Mouse (Mus musculus) monocyte, adult 5-6 weeks (primary cell): ENCODE results near the gene Fzd7. TPM values are rescaled to one million over a fixed set of nuclear protein-coding genes. Genes with fewer than 3 reads are reported as not detected.

Source experiments
- ATAC-seq: fragments of 153-309, 156-312 bp; replicated peaks from 2 replicates; pipeline ENCODE4 v1.8.0; 2017; ENCODE audit warnings: mild to moderate bottlenecking; ENCODE audit not compliant: low TSS enrichment, insufficient number of reproducible peaks, severe bottlenecking, poor library complexity, low FRiP score
- total RNA-seq: library from RNA; stranded (forward); fragments of 200-1000, 200-491, 200-594 nt; gene quantifications from 3 replicates; pipeline ENCODE4 v1.2.3, GENCODE M21; 2017

Fzd7 gene
- total RNA-seq, 1 experiment from 2014 or later: 13.2 TPM

DNA sequence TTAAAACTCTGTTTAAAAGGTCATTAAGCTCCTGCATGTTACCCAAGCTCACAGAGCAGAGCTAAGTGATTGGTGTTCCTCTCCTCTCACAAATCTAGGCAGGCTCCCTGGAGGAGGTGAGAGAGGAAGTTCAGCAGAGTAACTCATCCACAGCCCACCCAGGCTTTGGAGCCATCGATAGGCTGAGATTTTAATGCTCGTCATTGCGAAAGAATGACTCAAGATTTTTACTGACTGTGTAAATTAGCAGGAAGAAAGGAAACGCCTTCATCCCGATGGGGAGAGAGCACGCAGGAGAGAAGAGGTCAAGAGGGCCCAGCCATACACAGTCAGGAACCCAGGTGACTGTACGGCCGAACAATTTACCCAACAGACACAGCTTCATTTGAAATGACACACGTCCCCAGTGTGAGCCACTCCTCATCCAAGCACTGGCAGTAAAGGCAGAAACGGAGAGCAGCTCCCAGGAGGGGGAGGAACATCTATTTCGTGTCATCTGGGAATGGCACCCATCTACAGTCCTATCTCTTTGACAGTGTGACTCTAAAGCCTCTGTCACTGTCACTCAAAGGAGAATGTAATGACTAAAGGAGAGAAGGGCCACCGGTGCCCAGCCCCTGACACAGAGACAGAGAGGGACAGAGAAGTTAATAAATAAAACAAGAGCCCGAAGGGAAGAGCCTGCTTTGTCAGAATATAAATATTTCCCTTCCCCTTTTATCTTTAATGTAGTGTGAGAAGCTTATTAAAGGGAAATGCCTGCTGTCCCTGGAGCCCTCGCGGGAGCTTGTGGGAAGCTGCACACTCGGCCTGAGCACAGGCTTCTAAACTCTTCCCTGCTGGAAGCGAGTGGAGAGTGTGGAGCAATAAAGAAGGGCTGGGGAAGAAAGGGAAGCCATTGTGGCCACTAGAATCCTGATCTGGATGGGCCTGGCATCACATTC is 17.3 kb upstream of the Fzd7 start:
- ATAC-seq: no peak

DNA sequence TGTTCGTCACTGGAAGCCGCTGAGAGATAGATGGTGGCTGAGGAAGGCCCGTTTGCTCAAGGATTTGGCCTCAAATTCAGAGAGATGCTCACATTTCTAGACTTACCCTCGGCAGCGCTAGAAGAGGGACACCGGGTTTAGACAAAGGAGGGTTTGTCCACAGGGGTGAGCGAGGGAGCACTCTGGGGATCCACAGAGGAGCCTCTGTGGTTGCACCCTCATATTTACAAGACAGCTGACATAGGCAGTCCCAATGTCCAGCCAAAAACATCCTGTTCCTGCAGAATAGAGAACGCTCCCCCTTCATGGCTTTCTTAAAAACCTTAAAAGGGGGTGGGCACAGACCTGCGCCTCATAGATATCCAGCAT is 16.6 kb upstream of the Fzd7 start:
- no peak for ATAC-seq

DNA sequence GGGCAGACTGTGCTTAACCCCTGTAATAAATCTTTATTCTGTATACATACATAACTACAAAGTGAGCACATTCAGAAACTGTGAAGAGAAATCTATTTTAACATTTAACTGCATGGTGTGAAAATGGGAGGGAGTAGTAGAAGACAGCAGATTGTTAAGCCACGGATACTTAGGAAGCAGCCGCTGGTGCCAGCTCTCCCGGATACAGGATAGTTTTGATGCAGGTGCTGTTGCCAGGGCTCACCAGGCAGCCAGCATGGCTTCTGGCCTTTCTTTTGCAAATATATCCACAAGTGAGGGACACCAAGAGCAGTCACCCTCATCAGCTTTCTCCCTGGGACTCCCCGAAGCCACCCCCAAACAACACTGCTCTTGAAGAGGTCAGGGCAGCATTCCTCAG is 13.1 kb upstream of the Fzd7 start:
- ATAC-seq: no peak

DNA sequence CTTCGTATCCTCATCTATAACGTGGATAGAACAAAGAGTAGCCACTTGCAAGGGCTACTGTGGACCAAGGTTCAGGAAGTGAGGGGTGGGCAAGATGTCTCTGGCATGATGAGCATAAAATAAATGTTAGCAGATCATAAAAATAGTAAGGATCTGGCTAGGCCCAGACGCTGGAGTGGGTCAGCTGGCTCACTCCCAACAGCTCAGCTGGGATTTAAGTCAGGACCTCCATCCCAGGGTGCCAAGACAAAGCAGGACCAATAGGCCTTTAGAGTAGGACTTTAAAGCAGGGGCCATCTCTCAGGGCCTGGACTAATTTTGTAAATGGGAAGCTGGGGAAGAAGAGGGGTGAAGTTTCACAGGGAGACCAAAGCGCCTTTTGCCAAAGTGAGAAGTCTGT is 11.5 kb upstream of the Fzd7 start:
- ATAC-seq: no peak

DNA sequence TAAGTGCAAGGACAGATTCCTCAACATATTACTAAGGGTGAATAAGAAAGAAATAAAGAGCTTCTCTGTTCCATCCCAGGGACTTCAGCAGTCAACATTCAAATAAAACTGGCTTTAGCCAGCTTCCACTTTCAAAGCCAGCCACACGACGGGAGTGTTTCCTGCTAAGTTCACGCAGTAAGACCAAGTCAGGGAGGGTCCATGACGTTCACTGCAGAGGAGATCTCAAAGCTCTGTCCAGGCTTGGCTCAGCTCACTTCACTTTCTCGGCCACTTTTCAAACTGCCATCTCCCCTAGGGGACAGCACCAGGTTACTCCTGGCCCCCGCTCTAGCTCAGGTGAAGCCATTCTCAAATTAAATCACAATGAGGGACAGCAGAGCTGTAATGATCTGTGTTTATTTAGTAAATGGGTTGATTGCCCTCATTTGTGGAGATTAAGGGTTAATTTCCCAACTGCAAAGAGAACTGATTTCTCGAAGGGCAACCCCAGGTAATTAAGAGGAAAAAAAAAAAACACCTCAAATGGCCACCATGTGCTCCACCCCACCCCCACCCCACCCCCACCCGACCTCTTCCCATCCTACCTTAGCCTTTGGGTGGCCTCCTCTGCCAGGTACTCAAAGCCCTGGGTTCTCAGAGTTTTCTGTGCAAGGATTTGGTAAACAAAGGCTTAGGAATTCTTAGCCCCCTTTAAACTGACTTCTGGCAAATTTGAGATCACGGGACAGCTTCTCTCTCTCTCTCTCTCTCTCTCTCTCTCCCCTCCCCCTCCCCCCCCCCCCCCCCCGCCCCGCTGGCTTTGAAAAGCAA is 9.7 kb upstream of the Fzd7 start:
- no peak for ATAC-seq

DNA sequence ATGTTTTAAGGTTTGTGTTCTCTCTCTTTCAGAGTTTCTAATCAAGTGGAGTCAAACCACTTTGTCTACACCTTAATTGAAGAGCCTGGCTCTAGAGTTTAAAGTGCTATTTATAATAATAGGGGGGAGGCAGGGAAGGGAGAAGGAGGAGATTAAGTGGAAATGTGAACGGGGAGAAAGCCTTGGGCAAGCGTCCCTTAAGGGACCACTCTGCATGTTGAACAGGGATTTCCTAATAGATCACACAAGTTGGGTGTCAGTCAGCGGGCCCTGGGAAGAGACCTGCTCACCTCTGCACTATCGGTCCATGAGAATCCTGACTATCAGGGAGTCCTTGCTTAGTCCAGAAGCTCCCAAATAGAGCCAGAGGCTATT is 9.1 kb upstream of the Fzd7 start:
- ATAC-seq: no peak

DNA sequence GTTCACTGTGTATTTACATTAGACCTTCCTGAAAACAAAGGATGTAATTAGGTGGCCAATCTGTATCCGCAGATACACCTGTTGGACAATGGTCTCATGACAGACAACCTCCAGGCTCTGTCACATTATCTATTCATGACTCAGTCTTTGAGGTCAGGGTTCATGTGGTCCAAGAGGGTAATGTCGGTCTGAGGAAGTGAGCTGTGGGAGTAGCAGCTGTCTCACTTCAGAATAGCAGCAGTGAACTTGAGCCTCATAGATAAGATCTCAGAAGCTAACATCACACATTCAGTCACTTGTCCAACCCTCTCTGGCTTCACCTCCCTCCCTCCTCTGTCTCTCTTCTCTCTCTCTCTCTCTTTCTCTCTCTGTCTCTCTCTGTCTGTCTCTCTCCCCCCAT is 6.6 kb upstream of the Fzd7 start:
- peak; percentile 49 for ATAC-seq

DNA sequence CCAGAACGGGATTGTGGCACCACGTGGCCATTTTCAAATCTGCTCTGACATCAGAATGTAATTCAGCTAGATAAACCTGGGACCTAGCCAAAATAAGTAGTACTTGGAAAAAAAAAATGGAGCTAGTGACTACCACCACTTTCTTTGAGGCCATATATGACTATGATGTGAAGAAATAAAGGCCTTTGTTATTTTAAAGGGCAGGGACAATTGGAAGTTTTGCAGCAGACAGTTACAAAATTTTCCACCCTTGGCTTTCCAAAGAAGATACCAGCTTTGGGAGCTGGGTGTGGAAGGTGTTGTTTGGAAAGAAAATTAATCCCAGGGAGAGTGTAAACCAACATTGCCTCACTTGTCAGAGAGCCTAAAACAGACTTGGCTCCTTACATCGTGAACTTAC is 3.3 kb upstream of the Fzd7 start:
- no peak for ATAC-seq

DNA sequence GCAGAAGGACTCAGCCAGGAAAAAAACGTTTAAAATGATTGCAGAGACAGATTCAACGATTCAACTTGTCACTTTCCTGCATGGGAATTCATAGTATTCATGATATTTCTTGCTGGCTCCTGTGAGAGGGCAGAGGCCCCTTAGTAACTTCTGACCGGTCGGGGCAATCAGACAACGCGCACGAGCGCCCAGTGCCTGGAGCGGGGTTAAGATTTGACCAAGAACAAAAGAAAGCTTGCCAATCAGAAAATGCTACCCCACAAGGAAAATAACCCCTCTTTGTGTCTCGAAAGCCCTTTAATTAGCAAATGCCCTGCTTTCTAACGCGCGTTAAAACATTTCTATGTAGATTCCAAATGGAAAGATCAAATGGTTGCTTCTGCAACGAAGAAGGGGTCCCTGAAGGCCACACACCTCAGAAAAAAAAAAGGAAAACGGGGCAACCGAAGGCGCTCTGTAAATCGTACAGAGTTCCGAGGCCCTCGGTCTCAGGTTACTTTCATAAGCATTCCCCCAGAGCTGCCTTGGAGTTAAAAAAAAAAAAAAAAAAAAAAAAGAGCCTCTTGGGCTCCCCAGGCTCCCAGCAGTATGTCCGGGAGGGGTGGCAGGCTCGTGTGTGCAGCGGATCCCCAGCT is 1.3 kb upstream of the Fzd7 start:
- ATAC-seq: no peak

DNA sequence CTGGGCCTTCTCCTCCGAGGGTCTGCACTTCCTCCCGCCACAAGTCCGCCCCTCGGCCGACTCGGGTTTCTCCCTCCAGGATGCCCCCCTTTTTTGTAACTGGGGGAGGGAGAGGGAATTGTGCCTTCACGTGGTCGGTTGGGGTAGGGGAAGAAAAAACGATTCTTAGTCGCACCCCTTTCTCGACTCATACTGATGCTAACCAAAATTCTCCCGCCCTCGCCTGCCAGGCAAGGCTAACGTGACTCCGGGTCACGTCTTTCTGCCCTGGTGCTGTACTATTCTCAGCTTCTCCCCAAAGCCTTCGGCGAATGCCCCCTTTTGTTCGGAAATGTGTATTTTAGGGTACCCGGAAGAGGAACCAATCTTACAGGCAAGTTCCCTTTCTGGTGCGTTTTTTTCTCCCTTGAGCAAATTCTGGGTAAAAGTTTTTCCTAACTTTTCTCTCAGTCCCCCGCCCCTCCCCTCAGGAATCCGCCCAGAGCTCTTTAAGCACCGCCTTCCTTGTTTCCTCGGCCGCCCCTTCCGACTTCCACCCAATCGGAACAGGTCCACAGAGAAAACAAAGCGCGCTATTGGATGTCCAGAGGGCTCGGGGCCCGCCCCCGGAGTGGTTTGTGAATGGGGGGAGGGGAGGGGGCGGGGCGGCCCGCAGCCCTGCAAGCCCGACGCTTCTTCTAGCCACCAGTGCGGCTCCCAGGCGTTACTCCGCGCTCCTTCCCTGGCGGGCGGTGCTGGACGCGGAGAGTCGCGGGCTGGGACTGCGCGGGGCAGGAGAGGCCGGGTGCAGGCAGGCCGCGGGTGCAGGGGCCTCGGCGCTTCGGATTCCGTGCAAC is 550 bp upstream of the Fzd7 start:
- peak; percentile 89 for ATAC-seq

DNA sequence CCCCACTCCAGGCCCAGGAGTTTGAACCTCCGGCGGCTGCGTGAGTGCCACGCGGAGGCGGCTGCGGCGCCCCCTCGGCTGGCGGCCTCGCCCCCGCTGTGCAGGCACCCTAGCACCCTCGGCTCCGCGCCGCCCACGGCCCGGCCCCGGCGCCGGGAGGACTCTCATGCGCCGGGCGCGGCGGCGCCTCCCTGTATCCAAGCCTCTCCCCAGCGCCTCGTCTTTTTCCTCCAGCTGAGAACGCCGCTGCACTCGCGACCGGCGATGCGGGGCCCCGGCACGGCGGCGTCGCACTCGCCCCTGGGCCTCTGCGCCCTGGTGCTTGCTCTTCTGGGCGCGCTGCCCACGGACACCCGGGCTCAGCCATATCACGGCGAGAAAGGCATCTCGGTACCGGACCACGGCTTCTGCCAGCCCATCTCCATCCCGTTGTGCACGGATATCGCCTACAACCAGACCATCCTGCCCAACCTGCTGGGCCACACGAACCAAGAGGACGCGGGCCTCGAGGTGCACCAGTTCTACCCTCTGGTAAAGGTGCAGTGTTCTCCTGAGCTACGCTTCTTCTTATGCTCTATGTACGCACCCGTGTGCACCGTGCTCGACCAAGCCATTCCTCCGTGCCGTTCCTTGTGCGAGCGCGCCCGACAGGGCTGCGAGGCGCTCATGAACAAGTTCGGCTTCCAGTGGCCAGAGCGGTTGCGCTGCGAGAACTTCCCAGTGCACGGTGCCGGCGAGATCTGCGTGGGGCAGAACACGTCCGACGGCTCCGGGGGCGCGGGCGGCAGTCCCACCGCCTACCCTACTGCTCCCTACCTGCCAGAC is 684 bp downstream of the Fzd7 start:
- no peak for ATAC-seq

DNA sequence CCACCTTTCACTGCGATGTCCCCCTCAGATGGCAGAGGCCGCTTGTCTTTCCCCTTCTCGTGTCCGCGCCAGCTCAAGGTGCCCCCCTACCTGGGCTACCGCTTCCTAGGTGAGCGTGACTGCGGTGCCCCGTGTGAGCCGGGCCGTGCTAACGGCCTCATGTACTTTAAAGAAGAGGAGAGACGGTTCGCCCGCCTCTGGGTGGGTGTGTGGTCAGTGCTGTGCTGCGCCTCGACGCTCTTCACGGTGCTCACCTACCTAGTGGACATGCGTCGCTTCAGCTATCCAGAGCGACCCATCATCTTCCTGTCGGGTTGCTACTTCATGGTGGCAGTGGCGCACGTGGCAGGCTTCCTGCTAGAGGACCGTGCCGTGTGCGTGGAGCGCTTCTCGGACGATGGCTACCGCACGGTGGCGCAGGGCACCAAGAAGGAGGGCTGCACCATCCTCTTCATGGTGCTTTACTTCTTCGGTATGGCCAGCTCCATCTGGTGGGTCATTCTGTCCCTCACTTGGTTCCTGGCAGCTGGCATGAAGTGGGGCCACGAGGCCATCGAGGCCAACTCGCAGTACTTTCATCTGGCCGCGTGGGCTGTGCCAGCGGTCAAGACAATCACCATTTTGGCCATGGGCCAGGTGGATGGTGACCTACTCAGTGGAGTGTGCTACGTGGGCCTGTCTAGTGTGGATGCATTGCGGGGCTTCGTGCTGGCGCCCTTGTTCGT is 1.5 kb downstream of the Fzd7 start:
- no peak for ATAC-seq

DNA sequence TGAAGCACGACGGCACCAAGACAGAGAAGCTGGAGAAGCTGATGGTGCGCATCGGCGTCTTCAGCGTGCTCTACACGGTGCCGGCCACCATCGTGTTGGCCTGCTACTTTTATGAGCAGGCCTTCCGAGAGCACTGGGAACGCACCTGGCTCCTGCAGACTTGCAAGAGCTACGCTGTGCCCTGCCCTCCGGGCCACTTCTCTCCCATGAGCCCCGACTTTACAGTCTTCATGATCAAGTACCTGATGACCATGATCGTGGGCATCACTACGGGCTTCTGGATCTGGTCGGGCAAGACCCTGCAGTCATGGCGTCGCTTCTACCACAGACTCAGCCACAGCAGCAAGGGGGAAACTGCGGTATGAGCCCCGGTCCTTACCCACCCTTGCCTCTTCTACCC is 2.1 kb downstream of the Fzd7 start:
- no peak for ATAC-seq

DNA sequence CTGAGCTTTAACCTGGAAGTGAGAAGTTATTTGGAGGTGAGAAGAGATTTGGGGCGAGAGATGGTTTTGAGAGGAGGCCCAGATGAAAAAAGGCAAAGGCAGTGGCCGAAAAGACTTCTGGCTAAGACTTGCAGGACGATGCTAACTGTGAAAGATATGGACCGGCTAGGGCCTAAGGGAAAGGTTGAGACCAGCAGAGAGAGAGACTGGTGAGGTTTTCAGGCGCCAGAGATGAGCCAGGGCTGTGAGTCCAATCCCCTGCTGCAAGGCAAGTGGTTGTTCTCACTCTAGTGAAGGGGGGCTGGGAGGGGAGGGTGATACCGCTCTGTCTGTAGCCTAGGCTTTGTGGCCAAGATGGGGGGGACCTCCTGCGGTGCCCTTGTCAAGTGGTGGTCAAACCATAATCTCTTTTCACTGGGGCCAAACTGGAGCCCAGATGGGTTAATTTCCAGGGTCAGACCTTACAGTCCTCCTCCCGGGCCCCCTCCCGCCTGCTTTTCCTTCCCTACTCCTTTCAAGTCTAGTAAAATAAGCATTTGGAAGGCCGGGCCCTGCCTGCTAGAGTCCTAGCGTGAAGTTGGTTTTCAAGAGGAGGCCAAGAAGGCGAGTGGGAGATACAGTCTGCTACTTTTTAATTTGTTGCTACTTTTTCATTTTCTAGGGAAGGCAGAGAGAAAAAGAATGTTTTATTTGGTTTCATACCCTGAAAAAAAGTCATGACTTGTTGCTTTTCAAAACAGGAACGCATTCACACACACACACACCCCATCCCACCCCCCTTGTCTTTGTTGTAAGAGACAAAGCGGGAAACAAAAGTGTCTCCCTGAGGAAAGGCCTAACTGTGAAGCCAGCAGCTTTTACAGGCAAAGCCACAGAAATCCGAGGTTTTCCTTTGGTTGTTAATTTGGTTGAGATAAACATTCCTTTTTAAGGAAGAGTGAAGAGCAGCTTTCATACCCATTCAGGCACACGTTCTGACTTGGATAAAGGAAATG is 2.9 kb downstream of the Fzd7 start:
- no peak for ATAC-seq

DNA sequence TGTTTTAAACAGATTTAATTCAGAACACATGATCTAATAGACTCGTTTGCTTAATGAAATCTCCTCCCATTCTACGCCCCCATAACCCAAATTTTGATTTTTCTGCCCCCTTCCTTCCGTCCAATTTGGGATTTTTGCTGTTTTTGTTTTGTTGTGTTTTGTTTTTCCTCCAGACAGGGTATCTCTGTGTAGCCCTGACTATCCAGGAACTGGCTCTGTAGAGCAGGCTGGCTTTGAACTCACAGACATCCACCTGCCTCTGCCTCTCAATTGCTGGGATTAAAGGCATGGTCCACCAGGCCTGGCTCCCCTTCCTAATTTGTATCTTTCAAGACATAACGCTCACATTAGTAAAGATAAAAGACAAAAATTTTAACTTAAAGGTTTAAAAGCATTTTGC is 3.6 kb downstream of the Fzd7 start:
- no peak for ATAC-seq

DNA sequence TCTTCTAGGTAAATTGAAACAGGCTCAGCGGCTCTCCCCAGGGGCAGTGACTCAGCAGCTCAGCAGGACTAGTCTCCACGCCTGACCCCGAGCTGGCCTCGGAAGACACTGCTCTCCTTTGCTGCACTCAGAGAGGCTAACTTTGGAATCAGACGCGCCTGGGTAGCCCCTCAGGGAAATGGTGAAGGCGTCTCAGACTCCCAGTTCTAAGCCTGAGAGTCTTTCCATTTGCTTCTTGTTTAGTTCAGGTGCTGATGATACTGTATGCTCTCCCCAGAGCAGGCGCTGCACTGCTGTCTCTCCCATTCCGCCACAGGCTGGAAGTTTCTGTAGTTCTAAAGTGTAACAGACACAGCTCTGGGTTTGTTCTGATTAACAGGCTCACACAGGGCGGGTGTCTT is 5.4 kb downstream of the Fzd7 start:
- no peak for ATAC-seq
